Mouse (Mus musculus) embryonic facial prominence, embryonic 10.5 days (tissue): ENCODE results near the gene Tnfrsf14. TPM values are rescaled to one million over a fixed set of nuclear protein-coding genes. Genes with fewer than 3 reads are reported as not detected.

ENCODE experiments used
- DNase-seq: peaks from one replicate; pipeline ENCODE4 v3.0.0-alpha.2; 2017; ENCODE audit warnings: low spot score
- H3K27ac ChIP-seq: fragments of 300-500 bp; sonication (generic); replicated peaks from 2 replicates; pipeline ENCODE4 v1.5.1; 2016; ENCODE audit warnings: mild to moderate bottlenecking
- H3K27me3 ChIP-seq: fragments of 300-500 bp; sonication (generic); replicated peaks from 2 replicates; pipeline ENCODE4 v1.6.1; 2016; ENCODE audit warnings: low read depth, mild to moderate bottlenecking; ENCODE audit not compliant: poor library complexity, severe bottlenecking
- H3K36me3 ChIP-seq: fragments of 300-500 bp; sonication (generic); replicated peaks from 2 replicates; pipeline ENCODE4 v1.6.1; 2016; ENCODE audit warnings: mild to moderate bottlenecking, moderate library complexity
- H3K4me1 ChIP-seq: fragments of 300-500 bp; sonication (generic); 2 replicates; pipeline ENCODE4 v1.6.1; 2016
- H3K4me3 ChIP-seq: fragments of 300-500 bp; sonication (generic); 2 replicates; pipeline ENCODE4 v1.5.1; 2016; ENCODE audit warnings: mild to moderate bottlenecking, moderate library complexity
- H3K9me3 ChIP-seq: fragments of 300-500 bp; sonication (generic); 2 replicates; pipeline ENCODE4 v1.6.1; 2016; ENCODE audit warnings: mild to moderate bottlenecking
- WGBS: fragments of 180-500 bp; shearing (Covaris S2); methylation state at CpG from one replicate; pipeline ENCODE4 v1.1.7; 2016; 5-methylcytosine and 5-hydroxymethylcytosine counted together
- polyA plus RNA-seq: library from polyadenylated mRNA; unstranded; fragments of >200 nt; fragmentation: Nextera tagmentation; extraction: Ambion mirVana; gene quantifications from 2 replicates; pipeline ENCODE4 v1.2.1, GENCODE M21; 2016

Tnfrsf14 gene
- polyA plus RNA-seq, 1 experiment from 2014 or later = 1.4 TPM

- Histone ChIP-seq H3K9me3 (no peaks in the 10 kb centered on the region), H3K36me3 (no peaks in the 10 kb centered on the region), H3K4me3 (no peak overlapping the region), H3K27me3 (no peaks in the 10 kb centered on the region), H3K27ac (no peak overlapping the region), H3K4me1 (peaks cover 40% of the 10 kb centered on the region)
- 88% methylated on average over 5 of the region's 5 CpGs for WGBS
- no peak for DNase-seq
Observed at GRCm38 (mm10) chr4:154908490-154908889, 19.9 kb downstream of the Tnfrsf14 start.

GRCm38 (mm10) chr4:154907833-154908232 lies 20.5 kb downstream of the Tnfrsf14 start:
- 51% methylated on average over 17 of the region's 17 CpGs for WGBS
- Histone ChIP-seq H3K27ac (peak overlapping the region; percentile 58), H3K4me1 (peaks cover 40% of the 10 kb centered on the region), H3K4me3 (no peak overlapping the region), H3K36me3 (no peaks in the 10 kb centered on the region), H3K9me3 (no peaks in the 10 kb centered on the region), H3K27me3 (no peaks in the 10 kb centered on the region)
- peak; percentile 81 for DNase-seq

- WGBS = 1% methylated on average over 16 of the region's 16 CpGs
- Histone ChIP-seq H3K27me3 (no peaks in the 10 kb centered on the region), H3K4me1 (peaks cover 28% of the 10 kb centered on the region), H3K27ac (peak overlapping the region; percentile 86), H3K4me3 (peak overlapping the region; percentile 64), H3K9me3 (0 out of 2 replicates have a peak, but pooled peaks cover 3% of the 10 kb centered on the region), H3K36me3 (no peaks in the 10 kb centered on the region)
- DNase-seq = peak; percentile 89
Observed at GRCm38 (mm10) chr4:154904185-154905071, 23.9 kb downstream of the Tnfrsf14 start.

GRCm38 (mm10) chr4:154902371-154902770 lies 26.0 kb downstream of the Tnfrsf14 start:
- H3K27ac ChIP-seq = no peak overlapping the region
- 84% methylated on average over 2 of the region's 2 CpGs for WGBS
- peaks cover 9% of the 10 kb centered on the region; the same call in 1 of the 2 replicates for H3K27me3 ChIP-seq
- H3K36me3 ChIP-seq = no peaks in the 10 kb centered on the region
- no peak overlapping the region for H3K4me3 ChIP-seq
- peaks cover 43% of the 10 kb centered on the region for H3K4me1 ChIP-seq
- 0 out of 2 replicates have a peak, but pooled peaks cover 3% of the 10 kb centered on the region for H3K9me3 ChIP-seq
- no peak for DNase-seq

- WGBS = 3% methylated on average over 43 of the region's 43 CpGs
- 0 out of 2 replicates have a peak, but pooled peaks cover 3% of the 10 kb centered on the region for H3K9me3 ChIP-seq
- peaks cover 40% of the 10 kb centered on the region for H3K4me1 ChIP-seq
- peak within 1 kb of the TSS; percentile 69 for H3K4me3 ChIP-seq
- H3K27me3 ChIP-seq = peaks cover 24% of the 10 kb centered on the region
- H3K36me3 ChIP-seq = no peaks in the 10 kb centered on the region; the same call in 1 of the 2 replicates
- peak within 1 kb of the TSS; percentile 81 for H3K27ac ChIP-seq
- peak; percentile 94 for DNase-seq
Observed at GRCm38 (mm10) chr4:154898506-154899446, 29.6 kb downstream of the Tnfrsf14 start, which contains the start of gene Fam213b. TSS of gene Fam213b (minus strand) at chr4:154899135.

- Histone ChIP-seq H3K9me3 (0 out of 2 replicates have a peak, but pooled peaks cover 3% of the 10 kb centered on the region), H3K27me3 (peaks cover 24% of the 10 kb centered on the region), H3K4me1 (peaks cover 40% of the 10 kb centered on the region), H3K36me3 (no peaks in the 10 kb centered on the region; the same call in 1 of the 2 replicates), H3K27ac (peak overlapping the region; percentile 81), H3K4me3 (peak overlapping the region; percentile 69)
- 69% methylated on average over 6 of the region's 6 CpGs for WGBS
- DNase-seq = no peak
Observed at GRCm38 (mm10) chr4:154897676-154898465, 30.5 kb downstream of the Tnfrsf14 start.

- Histone ChIP-seq H3K36me3 (no peaks in the 10 kb centered on the region; the same call in 1 of the 2 replicates), H3K4me3 (no peak overlapping the region), H3K27ac (no peak overlapping the region), H3K4me1 (peaks cover 40% of the 10 kb centered on the region), H3K9me3 (no peaks in the 10 kb centered on the region), H3K27me3 (peaks cover 24% of the 10 kb centered on the region)
- 81% methylated on average over 5 of the region's 5 CpGs for WGBS
- no peak for DNase-seq
Observed at GRCm38 (mm10) chr4:154895549-154895948, 32.8 kb downstream of the Tnfrsf14 start.

- H3K9me3 ChIP-seq = no peaks in the 10 kb centered on the region
- DNase-seq = no peak
- H3K4me3 ChIP-seq = no peak overlapping the region
- H3K36me3 ChIP-seq = no peaks in the 10 kb centered on the region; the same call in 1 of the 2 replicates
- 92% methylated on average over 14 of the region's 14 CpGs for WGBS
- H3K27me3 ChIP-seq = peaks cover 16% of the 10 kb centered on the region; the same call in 1 of the 2 replicates
- no peak overlapping the region for H3K27ac ChIP-seq
- peaks cover 25% of the 10 kb centered on the region for H3K4me1 ChIP-seq
Observed at GRCm38 (mm10) chr4:154890887-154891286, 37.5 kb downstream of the Tnfrsf14 start.

GRCm38 (mm10) chr4:154887593-154888250 lies 40.6 kb downstream of the Tnfrsf14 start:
- Histone ChIP-seq H3K27me3 (0 out of 2 replicates have a peak, but pooled peaks cover 3% of the 10 kb centered on the region), H3K36me3 (no peaks in the 10 kb centered on the region), H3K27ac (no peak overlapping the region), H3K4me3 (no peak overlapping the region), H3K9me3 (no peaks in the 10 kb centered on the region), H3K4me1 (peaks cover 20% of the 10 kb centered on the region)
- 83% methylated on average over 15 of the region's 15 CpGs for WGBS
- DNase-seq = no peak

- peak overlapping the region; percentile 30 for H3K27ac ChIP-seq
- 77% methylated on average over 13 of the region's 13 CpGs for WGBS
- no peak for DNase-seq
Observed at GRCm38 (mm10) chr4:154886876-154887592, 41.3 kb downstream of the Tnfrsf14 start.

More at GRCm38 (mm10) chr4:154886876-154887592, 41.3 kb downstream of the Tnfrsf14 start:
- Histone ChIP-seq H3K4me3 (no peak overlapping the region), H3K27me3 (0 out of 2 replicates have a peak, but pooled peaks cover 3% of the 10 kb centered on the region), H3K36me3 (no peaks in the 10 kb centered on the region), H3K4me1 (peaks cover 20% of the 10 kb centered on the region), H3K9me3 (no peaks in the 10 kb centered on the region)
